Mouse (Mus musculus) heart, embryonic 12.5 days (tissue): Measurements from ENCODE around the gene Cpt1c. TPM values are rescaled to one million over a fixed set of nuclear protein-coding genes. Genes with fewer than 3 reads are reported as not detected.

Experiments
- ATAC-seq: fragments of 200-750 bp; cut with Nextera tagmentation; 2 replicates; pipeline ENCODE4 v1.8.0; 2017; ENCODE audit warnings: moderate TSS enrichment, moderate library complexity; ENCODE audit not compliant: insufficient number of reproducible peaks, low FRiP score
- H3K27ac ChIP-seq: fragments of 300-500 bp; sonication (generic); 2 replicates; pipeline ENCODE4 v1.5.1; 2016; ENCODE audit warnings: mild to moderate bottlenecking, moderate library complexity; ENCODE audit not compliant: poor library complexity, severe bottlenecking
- H3K27me3 ChIP-seq: fragments of 300-500 bp; sonication (generic); replicated peaks from 2 replicates; pipeline ENCODE4 v1.6.1; 2016; ENCODE audit warnings: mild to moderate bottlenecking, moderate library complexity
- H3K36me3 ChIP-seq: fragments of 300-500 bp; sonication (generic); 2 replicates; pipeline ENCODE4 v1.6.1; 2016; ENCODE audit warnings: mild to moderate bottlenecking, moderate library complexity
- H3K4me1 ChIP-seq: fragments of 300-500 bp; sonication (generic); replicated peaks from 2 replicates; pipeline ENCODE4 v1.6.1; 2016; ENCODE audit warnings: mild to moderate bottlenecking
- H3K4me2 ChIP-seq: fragments of 300-500 bp; sonication (generic); 2 replicates; pipeline ENCODE4 v1.6.1; 2016; ENCODE audit warnings: mild to moderate bottlenecking, moderate library complexity
- H3K4me3 ChIP-seq: fragments of 300-500 bp; sonication (generic); 2 replicates; pipeline ENCODE4 v1.5.1; 2016; ENCODE audit warnings: mild to moderate bottlenecking
- H3K9ac ChIP-seq: fragments of 300-500 bp; sonication (generic); 2 replicates; pipeline ENCODE4 v1.6.1; 2016; ENCODE audit warnings: mild to moderate bottlenecking, moderate library complexity
- H3K9me3 ChIP-seq: fragments of 300-500 bp; sonication (generic); replicated peaks from 2 replicates; pipeline ENCODE4 v1.6.1; 2016; ENCODE audit warnings: mild to moderate bottlenecking, moderate library complexity
- WGBS: fragments of 180-500 bp; shearing (Covaris S2); methylation state at CpG from one replicate; pipeline ENCODE4 v1.1.7; 2016; 5-methylcytosine and 5-hydroxymethylcytosine counted together
- microRNA-seq: library from miRNA; unstranded; fragments of <30 nt; microRNA quantifications from one replicate; pipeline ENCODE4, GENCODE M21; 2017
- polyA plus RNA-seq: library from polyadenylated mRNA; unstranded; fragments of >200 nt; fragmentation: Nextera tagmentation; extraction: Ambion mirVana; gene quantifications from 2 replicates; pipeline ENCODE4 v1.2.1, GENCODE M21; 2016

Gene Cpt1c
- polyA plus RNA-seq, 1 experiment from 2014 or later, result 11.5 TPM

DNA sequence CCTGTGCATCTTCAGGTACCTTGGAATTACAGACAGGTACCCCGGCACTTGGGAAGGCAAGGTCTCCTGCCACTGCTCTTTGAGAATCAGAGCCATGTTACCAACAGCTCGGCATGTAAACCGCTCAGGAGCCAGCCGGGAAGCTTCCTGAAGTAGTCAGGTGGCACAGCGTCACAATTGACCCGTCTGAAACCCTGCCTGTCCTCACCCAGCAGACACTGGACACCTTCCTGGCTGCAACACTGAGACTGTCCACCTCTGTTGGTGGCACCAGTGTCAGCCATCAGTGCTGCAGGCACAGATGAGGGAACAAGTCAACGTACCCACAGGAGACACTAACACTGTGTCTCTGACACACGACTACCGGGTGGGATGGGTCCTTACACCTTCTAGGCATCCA lies 59.3 kb downstream of the Cpt1c start:
- Histone ChIP-seq H3K4me3 (no peak overlapping the region), H3K9me3 (no peaks in the 10 kb centered on the region), H3K9ac (no peak overlapping the region), H3K27ac (no peak overlapping the region), H3K4me1 (peaks cover 40% of the 10 kb centered on the region), H3K36me3 (peaks cover 70% of the 10 kb centered on the region), H3K4me2 (no peak overlapping the region), H3K27me3 (no peaks in the 10 kb centered on the region)
- WGBS, result 92% methylated on average over 9 of the region's 9 CpGs
- no peak for ATAC-seq

DNA sequence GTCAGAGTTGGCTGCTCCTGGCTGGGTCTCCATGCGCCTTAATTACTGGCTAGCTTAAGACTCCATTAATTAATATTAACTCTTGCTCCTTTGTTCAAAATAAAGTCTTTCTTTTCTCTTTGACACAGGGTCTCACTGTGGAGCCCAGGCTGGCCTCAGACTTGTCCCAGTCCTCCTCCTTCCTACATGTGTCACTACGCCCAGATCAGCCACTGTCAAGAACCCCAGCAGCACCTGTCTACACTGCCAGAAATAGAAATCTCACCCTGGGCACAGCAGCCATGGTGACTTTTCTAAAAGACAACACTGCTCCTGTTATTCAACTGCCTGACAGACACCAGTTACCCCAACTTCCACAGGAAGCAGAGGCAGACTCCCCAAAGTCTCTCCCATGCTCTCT lies 60.3 kb downstream of the Cpt1c start:
- 72% methylated on average over 2 of the region's 2 CpGs for WGBS
- H3K4me1 ChIP-seq, result peaks cover 40% of the 10 kb centered on the region
- H3K9me3 ChIP-seq, result no peaks in the 10 kb centered on the region
- H3K4me2 ChIP-seq, result no peak overlapping the region
- H3K9ac ChIP-seq, result no peak overlapping the region
- H3K4me3 ChIP-seq, result no peak overlapping the region
- no peak for ATAC-seq
- peaks cover 71% of the 10 kb centered on the region for H3K36me3 ChIP-seq
- H3K27ac ChIP-seq, result 0 out of 2 replicates have a peak overlapping the region, but pooled peaks have one; percentile 32
- no peaks in the 10 kb centered on the region for H3K27me3 ChIP-seq

Small RNA genes within 50 kb of the gene (microRNA-seq; reads per million reads assigned to microRNA genes)
- gene Mir7054, result not detected

Other genes starting within 250 kb of the Cpt1c start
- gene Vrk3, start 226.4 kb downstream of the Cpt1c start, polyA plus RNA-seq, result 29.4 and 32.2 TPM in 2 replicates
- gene Zfp473, start 223.8 kb downstream of the Cpt1c start, polyA plus RNA-seq, result 0.78 and 0.98 TPM in 2 replicates
- gene Nup62, start 158.8 kb downstream of the Cpt1c start, polyA plus RNA-seq, result 90.9 and 93.3 TPM in 2 replicates
- gene Il4i1, start 158.5 kb downstream of the Cpt1c start, polyA plus RNA-seq, result 0.78 and 1.1 TPM in 2 replicates
- 2.6 and 2.7 TPM in 2 replicates for gene Atf5, start 158.2 kb downstream of the Cpt1c start, polyA plus RNA-seq
- gene Akt1s1, start 125.9 kb downstream of the Cpt1c start, polyA plus RNA-seq, result 105 and 108 TPM in 2 replicates
- gene Tbc1d17, start 125.8 kb downstream of the Cpt1c start, polyA plus RNA-seq, result 60.0 and 61.2 TPM in 2 replicates
- 23.3 and 27.0 TPM in 2 replicates for gene Pnkp, start 117.7 kb downstream of the Cpt1c start, polyA plus RNA-seq
- gene Ptov1, start 105.1 kb downstream of the Cpt1c start, polyA plus RNA-seq, result 308 and 321 TPM in 2 replicates
- 76.8 and 81.2 TPM in 2 replicates for gene Med25, start 82.1 kb downstream of the Cpt1c start, polyA plus RNA-seq
- 12.0 and 12.6 TPM in 2 replicates for gene Fuz, start 78.8 kb downstream of the Cpt1c start, polyA plus RNA-seq
- 74.5 and 77.2 TPM in 2 replicates for gene Ap2a1, start 45.4 kb downstream of the Cpt1c start, polyA plus RNA-seq
- gene Tsks, start 31.6 kb downstream of the Cpt1c start, polyA plus RNA-seq, result 0.19 TPM in 1 of 2 replicates, not detected in the other
- gene Prmt1, start 11.7 kb upstream of the Cpt1c start, polyA plus RNA-seq, result 377 and 394 TPM in 2 replicates
- gene Irf3, start 22.8 kb upstream of the Cpt1c start, polyA plus RNA-seq, result 59.5 and 60.8 TPM in 2 replicates
- 42.1 and 42.5 TPM in 2 replicates for gene Bcl2l12, start 23.9 kb upstream of the Cpt1c start, polyA plus RNA-seq
- gene Scaf1, start 41.5 kb upstream of the Cpt1c start, polyA plus RNA-seq, result 37.0 and 41.2 TPM in 2 replicates
- gene Rras, start 43.1 kb upstream of the Cpt1c start, polyA plus RNA-seq, result 79.3 and 79.4 TPM in 2 replicates
- 7.1 and 7.2 TPM in 2 replicates for gene Prr12, start 78.0 kb upstream of the Cpt1c start, polyA plus RNA-seq
- 43.3 and 45.7 TPM in 2 replicates for gene Nosip, start 87.6 kb upstream of the Cpt1c start, polyA plus RNA-seq
- 13.6 and 14.0 TPM in 2 replicates for gene Prrg2, start 87.8 kb upstream of the Cpt1c start, polyA plus RNA-seq
- 290 and 291 TPM in 2 replicates for gene Rcn3, start 117.4 kb upstream of the Cpt1c start, polyA plus RNA-seq
- gene Fcgrt, start 129.0 kb upstream of the Cpt1c start, polyA plus RNA-seq, result 28.1 and 28.3 TPM in 2 replicates
- gene Rps11, start 149.6 kb upstream of the Cpt1c start, polyA plus RNA-seq, result 1,003 and 1,022 TPM in 2 replicates
- 868 and 880 TPM in 2 replicates for gene Rpl13a, start 153.9 kb upstream of the Cpt1c start, polyA plus RNA-seq
- 0.22 and 0.50 TPM in 2 replicates for gene Gm45713, start 161.4 kb upstream of the Cpt1c start, polyA plus RNA-seq
- 1.1 and 1.2 TPM in 2 replicates for gene Flt3l, start 161.6 kb upstream of the Cpt1c start, polyA plus RNA-seq
- gene Pih1d1, start 179.5 kb upstream of the Cpt1c start, polyA plus RNA-seq, result 81.3 and 86.2 TPM in 2 replicates
- 34.9 and 39.6 TPM in 2 replicates for gene Aldh16a1, start 179.7 kb upstream of the Cpt1c start, polyA plus RNA-seq
- 2.6 and 3.8 TPM in 2 replicates for gene Slc17a7, start 189.1 kb upstream of the Cpt1c start, polyA plus RNA-seq
- not detected in 2 replicates for gene Gfy, start 204.7 kb upstream of the Cpt1c start, polyA plus RNA-seq
- 0.40 TPM in 1 of 2 replicates, not detected in the other for gene Pth2, start 206.1 kb upstream of the Cpt1c start, polyA plus RNA-seq
- gene Ccdc155, start 230.0 kb upstream of the Cpt1c start, polyA plus RNA-seq, result 0.62 and 0.70 TPM in 2 replicates
- gene Dkkl1, start 237.3 kb upstream of the Cpt1c start, polyA plus RNA-seq, result 0.99 and 1.5 TPM in 2 replicates
- 131 and 138 TPM in 2 replicates for gene Tead2, start 240.9 kb upstream of the Cpt1c start, polyA plus RNA-seq